Mouse (Mus musculus): ENCODE measurements around the gene Erp44. TPM values are rescaled to one million over a fixed set of nuclear protein-coding genes. Genes with fewer than 3 reads are reported as not detected.

Erp44 gene
- polyA plus RNA-seq (2015; fragmentation: Nextera tagmentation; extraction: Ambion mirVana): 93.1 and 101 TPM in 2 replicates

- Histone ChIP-seq H3K27ac (peak within 1 kb of the TSS; percentile 77), H3K9me3 (replicated peaks) (no peaks in the 10 kb centered on the region), H3K36me3 (peaks cover 8% of the 10 kb centered on the region; the same call in 1 of the 2 replicates), H3K4me2 (peak within 1 kb of the TSS; percentile 76), H3K27me3 (no peaks in the 10 kb centered on the region), H3K4me3 (replicated peaks) (peak within 1 kb of the TSS; percentile 97), H3K9ac (peak within 1 kb of the TSS; percentile 94), H3K4me1 (peaks cover 12% of the 10 kb centered on the region)
- peak; percentile 100 for ATAC-seq (replicated peaks; ENCODE audit: low FRiP score)
- WGBS: under 1% methylated on average over 41 of the region's 41 CpGs
Observed at GRCm38 (mm10) chr4:48279498-48280134, at the start of gene Erp44, which contains the start of gene Invs. Erp44 (minus strand) TSS chr4:48279558. Invs (plus strand) TSS chr4:48279760.

DNA sequence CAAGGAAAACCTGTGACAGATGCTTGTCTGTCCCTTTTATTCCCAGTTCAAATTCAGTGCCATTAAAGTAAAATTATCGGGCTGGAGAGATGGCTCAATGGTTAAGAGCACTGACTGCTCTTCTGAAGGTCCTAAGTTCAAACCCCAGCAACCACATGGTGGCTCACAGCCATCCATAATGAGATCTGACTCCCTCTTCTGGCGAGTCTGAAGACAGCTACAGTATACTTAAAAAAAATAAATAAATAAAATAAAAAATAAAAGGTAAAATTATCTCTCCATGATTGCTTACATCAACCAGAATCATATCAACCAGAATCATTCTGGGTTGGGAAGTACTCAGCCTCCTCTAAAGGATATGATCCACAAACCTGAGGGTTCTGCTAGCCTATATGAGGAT lies 48.7 kb upstream of the Erp44 start:
- Histone ChIP-seq H3K9ac (no peak overlapping the region), H3K27me3 (no peaks in the 10 kb centered on the region), H3K4me1 (no peaks in the 10 kb centered on the region), H3K4me2 (no peak overlapping the region), H3K36me3 (no peaks in the 10 kb centered on the region), H3K9me3 (replicated peaks) (no peaks in the 10 kb centered on the region), H3K27ac (no peak overlapping the region), H3K4me3 (replicated peaks) (no peak overlapping the region)
- WGBS: 68% methylated on average over 2 of the region's 2 CpGs
- ATAC-seq (replicated peaks; ENCODE audit: low FRiP score): no peak

DNA sequence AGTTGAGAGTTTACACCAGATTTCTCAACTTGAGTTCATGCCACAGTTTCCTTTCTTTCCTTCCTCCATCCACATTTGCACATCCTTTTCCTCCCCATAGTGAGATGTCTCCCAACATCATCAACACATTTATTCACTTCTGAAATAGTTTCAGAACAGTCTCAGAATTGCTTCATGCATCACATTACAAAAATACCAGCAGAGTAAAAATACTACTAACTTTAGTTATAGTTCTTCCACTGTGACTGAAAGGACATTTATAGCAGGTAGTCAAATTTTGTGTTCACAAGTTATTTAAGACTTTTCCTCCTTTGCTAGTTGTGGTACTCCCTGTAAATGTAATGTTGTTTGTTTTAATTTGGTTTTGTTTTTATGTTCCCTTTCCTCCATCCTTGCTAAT lies 47.8 kb upstream of the Erp44 start:
- H3K27me3 ChIP-seq: no peaks in the 10 kb centered on the region
- no peak overlapping the region for H3K27ac ChIP-seq
- no peak overlapping the region for H3K9ac ChIP-seq
- H3K36me3 ChIP-seq: no peaks in the 10 kb centered on the region
- ATAC-seq (replicated peaks; ENCODE audit: low FRiP score): no peak
- H3K9me3 ChIP-seq (replicated peaks): no peaks in the 10 kb centered on the region
- H3K4me3 ChIP-seq (replicated peaks): no peak overlapping the region
- no peaks in the 10 kb centered on the region for H3K4me1 ChIP-seq
- H3K4me2 ChIP-seq: no peak overlapping the region

GRCm38 (mm10) chr4:48322095-48322494 lies 42.7 kb upstream of the Erp44 start:
- no peak for ATAC-seq (replicated peaks; ENCODE audit: low FRiP score)
- H3K36me3 ChIP-seq: no peaks in the 10 kb centered on the region
- no peaks in the 10 kb centered on the region for H3K27me3 ChIP-seq
- H3K9me3 ChIP-seq (replicated peaks): no peaks in the 10 kb centered on the region
- no peak overlapping the region for H3K27ac ChIP-seq
- no peak overlapping the region for H3K4me2 ChIP-seq
- no peak overlapping the region for H3K4me3 ChIP-seq (replicated peaks)
- 68% methylated on average over 1 of the region's 1 CpGs for WGBS
- no peak overlapping the region for H3K9ac ChIP-seq
- H3K4me1 ChIP-seq: no peaks in the 10 kb centered on the region

- H3K9ac ChIP-seq: no peak overlapping the region
Observed at GRCm38 (mm10) chr4:48321276-48321675, 41.9 kb upstream of the Erp44 start.

GRCm38 (mm10) chr4:48316036-48316435 lies 36.7 kb upstream of the Erp44 start:
- ATAC-seq (replicated peaks; ENCODE audit: low FRiP score): no peak
- H3K4me1 ChIP-seq: no peaks in the 10 kb centered on the region

More at GRCm38 (mm10) chr4:48321276-48321675, 41.9 kb upstream of the Erp44 start:
- Histone ChIP-seq H3K27me3 (no peaks in the 10 kb centered on the region), H3K4me3 (replicated peaks) (no peak overlapping the region), H3K27ac (no peak overlapping the region), H3K36me3 (no peaks in the 10 kb centered on the region), H3K4me2 (no peak overlapping the region), H3K9me3 (replicated peaks) (no peaks in the 10 kb centered on the region), H3K4me1 (no peaks in the 10 kb centered on the region)
- WGBS: 71% methylated on average over 1 of the region's 1 CpGs
- no peak for ATAC-seq (replicated peaks; ENCODE audit: low FRiP score)

DNA sequence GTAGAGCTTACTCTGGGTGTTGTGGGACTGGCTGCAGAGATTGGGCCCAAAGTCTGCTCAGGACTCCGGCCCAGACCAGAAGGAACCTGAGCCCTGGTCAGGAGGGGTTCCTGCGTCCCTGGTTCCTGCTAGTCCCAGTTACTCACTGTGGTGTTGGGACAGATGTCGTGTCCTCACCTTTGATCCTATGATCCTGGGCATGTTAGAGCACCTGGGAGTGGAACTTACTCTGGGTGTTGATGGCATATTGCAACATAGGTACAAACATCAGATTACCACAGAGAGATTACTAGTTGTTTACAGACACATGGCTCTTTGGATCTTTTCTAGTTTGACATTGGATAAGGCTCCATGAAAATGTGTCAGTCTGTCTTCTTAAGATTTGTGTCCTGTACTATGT lies 35.5 kb upstream of the Erp44 start:
- 89% methylated on average over 3 of the region's 3 CpGs for WGBS
- Histone ChIP-seq H3K36me3 (peaks cover 4% of the 10 kb centered on the region; the same call in 1 of the 2 replicates), H3K27me3 (no peaks in the 10 kb centered on the region), H3K4me2 (no peak overlapping the region), H3K27ac (no peak overlapping the region), H3K4me3 (replicated peaks) (no peak overlapping the region), H3K4me1 (no peaks in the 10 kb centered on the region), H3K9me3 (replicated peaks) (no peaks in the 10 kb centered on the region), H3K9ac (no peak overlapping the region)
- ATAC-seq (replicated peaks; ENCODE audit: low FRiP score): no peak

More at GRCm38 (mm10) chr4:48316036-48316435, 36.7 kb upstream of the Erp44 start:
- H3K4me3 ChIP-seq (replicated peaks): no peak overlapping the region
- H3K27me3 ChIP-seq: no peaks in the 10 kb centered on the region
- no peaks in the 10 kb centered on the region for H3K9me3 ChIP-seq (replicated peaks)
- WGBS: 91% methylated on average over 3 of the region's 3 CpGs
- H3K9ac ChIP-seq: no peak overlapping the region
- no peak overlapping the region for H3K4me2 ChIP-seq
- H3K27ac ChIP-seq: no peak overlapping the region
- no peaks in the 10 kb centered on the region for H3K36me3 ChIP-seq

DNA sequence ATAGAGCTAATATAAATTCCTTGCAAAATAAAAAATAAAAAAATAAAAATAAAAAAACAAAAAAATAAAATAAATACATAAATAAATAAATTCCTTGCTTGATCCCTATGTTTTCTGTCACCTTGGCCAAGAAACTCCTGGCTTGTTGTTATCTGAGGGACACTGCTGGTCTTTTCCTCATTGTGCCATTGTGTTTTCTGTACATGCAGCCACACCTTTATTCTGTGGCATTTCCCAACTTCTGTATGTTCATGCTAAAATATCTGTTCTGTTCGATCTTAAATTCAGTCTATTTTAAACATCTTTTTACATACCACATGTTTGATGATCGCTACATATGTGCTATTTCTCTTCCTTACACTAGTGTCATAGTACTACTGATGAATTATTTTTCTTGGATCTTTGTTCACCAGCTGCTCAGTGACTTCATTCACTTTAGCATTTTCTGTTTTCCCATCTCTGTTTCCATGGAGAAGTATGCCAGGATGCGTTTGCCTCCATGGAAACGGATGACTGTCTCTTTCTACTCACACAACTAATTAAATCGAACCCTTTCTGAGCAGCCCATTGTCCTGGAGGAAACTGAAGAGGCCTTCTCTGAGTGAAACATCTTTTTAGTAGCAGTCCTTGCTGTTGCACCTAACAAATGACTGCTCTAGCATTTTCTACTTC lies 7.9 kb upstream of the Erp44 start:
- ATAC-seq (replicated peaks; ENCODE audit: low FRiP score): no peak
- Histone ChIP-seq H3K9ac (no peak overlapping the region), H3K36me3 (peaks cover 27% of the 10 kb centered on the region), H3K4me3 (replicated peaks) (no peak overlapping the region), H3K27ac (no peak overlapping the region), H3K27me3 (no peaks in the 10 kb centered on the region), H3K4me2 (no peak overlapping the region), H3K9me3 (replicated peaks) (no peaks in the 10 kb centered on the region), H3K4me1 (no peaks in the 10 kb centered on the region)
- WGBS: 86% methylated on average over 5 of the region's 5 CpGs

DNA sequence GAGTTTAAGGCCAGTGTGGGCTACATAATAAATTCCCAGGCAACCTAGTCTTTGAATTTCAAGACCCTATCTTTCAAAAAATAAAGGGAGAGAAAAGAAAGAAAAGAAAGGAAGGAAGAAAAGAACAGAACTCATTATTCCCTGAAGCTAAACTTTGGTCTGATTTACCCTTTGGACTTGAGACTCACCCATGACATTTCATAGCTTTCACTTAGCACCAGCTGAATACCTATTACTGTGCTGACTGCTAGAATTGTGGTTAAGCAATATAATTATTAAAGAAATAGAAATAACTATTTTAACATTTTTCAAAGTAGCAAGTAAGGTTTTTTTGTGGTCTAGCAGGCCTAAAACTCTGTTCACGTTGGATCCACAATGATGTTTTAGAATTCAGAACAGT lies 1.8 kb upstream of the Erp44 start:
- ATAC-seq (replicated peaks; ENCODE audit: low FRiP score): no peak
- Histone ChIP-seq H3K36me3 (peaks cover 12% of the 10 kb centered on the region; the same call in 1 of the 2 replicates), H3K4me2 (no peak overlapping the region), H3K27ac (no peak overlapping the region), H3K9ac (no peak overlapping the region), H3K9me3 (replicated peaks) (no peaks in the 10 kb centered on the region), H3K4me3 (replicated peaks) (no peak overlapping the region), H3K27me3 (no peaks in the 10 kb centered on the region), H3K4me1 (peaks cover 12% of the 10 kb centered on the region)
- 96% methylated on average over 1 of the region's 1 CpGs for WGBS

DNA sequence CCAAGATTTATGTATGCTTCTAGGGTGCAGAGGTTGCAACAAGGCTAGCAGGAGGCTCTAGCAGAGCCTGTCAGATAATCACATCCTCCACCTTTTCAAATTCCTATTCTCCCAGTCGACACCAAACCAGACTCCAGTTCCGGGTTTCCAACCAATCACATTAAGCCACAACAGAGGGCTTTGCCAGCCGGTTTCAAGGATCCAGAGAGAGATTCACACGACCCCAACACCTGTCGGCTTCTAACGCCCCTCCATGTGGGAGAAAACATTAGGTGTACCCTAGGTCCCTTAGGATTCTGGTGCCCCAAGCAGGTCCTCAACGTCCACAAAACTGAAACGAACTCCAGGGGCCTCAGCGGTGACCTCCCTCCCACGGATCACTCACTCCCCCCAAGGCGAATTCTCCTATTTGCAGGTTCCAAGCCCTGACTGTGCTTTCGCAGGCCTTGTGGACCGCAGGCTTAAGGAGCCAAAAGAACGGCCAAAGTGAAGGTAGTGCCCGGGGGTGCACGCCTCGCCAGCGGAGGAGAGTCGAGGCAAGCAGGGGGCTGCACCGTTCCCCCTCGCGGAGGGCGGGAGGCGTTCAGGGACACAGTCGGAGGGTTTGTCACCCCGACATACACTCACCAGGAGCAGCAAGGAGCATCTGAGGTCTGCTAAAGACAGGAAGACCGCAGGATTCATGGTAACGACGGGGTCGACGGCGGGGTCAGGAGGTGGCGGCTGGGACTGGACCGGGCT lies 431 bp downstream of the Erp44 start:
- H3K4me1 ChIP-seq: peaks cover 12% of the 10 kb centered on the region
- peak overlapping the region; percentile 76 for H3K4me2 ChIP-seq
- H3K36me3 ChIP-seq: peaks cover 4% of the 10 kb centered on the region; the same call in 1 of the 2 replicates
- WGBS: under 1% methylated on average over 34 of the region's 34 CpGs
- H3K4me3 ChIP-seq (replicated peaks): peak overlapping the region; percentile 97
- H3K9me3 ChIP-seq (replicated peaks): no peaks in the 10 kb centered on the region
- H3K27me3 ChIP-seq: no peaks in the 10 kb centered on the region
- 0 out of 2 replicates have a peak, but pooled peaks have one; percentile 0 for ATAC-seq (replicated peaks; ENCODE audit: low FRiP score)
- H3K27ac ChIP-seq: peak overlapping the region; percentile 77
- peak overlapping the region; percentile 94 for H3K9ac ChIP-seq

DNA sequence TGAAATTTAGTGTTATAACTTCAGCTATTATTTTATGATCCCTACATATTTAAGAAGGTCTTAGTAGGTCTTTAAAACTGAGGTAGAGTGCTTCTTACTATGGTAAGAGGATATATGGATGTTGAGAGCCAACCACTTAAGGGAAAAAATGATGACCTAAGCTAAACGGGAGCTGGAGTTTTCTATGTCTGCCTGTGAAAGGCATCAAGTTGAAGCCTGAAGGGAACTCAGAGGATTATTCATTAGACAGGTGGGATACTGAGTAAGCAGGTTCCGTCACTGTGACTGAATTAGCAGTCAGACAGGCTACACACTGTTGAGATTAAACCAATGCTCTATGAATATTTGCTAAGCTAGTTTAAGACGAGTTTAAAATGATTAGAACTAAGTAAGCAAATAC lies 2.3 kb downstream of the Erp44 start:
- Histone ChIP-seq H3K9ac (no peak overlapping the region), H3K4me2 (no peak overlapping the region), H3K4me1 (peaks cover 12% of the 10 kb centered on the region), H3K4me3 (replicated peaks) (no peak overlapping the region), H3K36me3 (no peaks in the 10 kb centered on the region), H3K27me3 (no peaks in the 10 kb centered on the region), H3K27ac (no peak overlapping the region), H3K9me3 (replicated peaks) (no peaks in the 10 kb centered on the region)
- no peak for ATAC-seq (replicated peaks; ENCODE audit: low FRiP score)
- WGBS: 71% methylated on average over 3 of the region's 3 CpGs

DNA sequence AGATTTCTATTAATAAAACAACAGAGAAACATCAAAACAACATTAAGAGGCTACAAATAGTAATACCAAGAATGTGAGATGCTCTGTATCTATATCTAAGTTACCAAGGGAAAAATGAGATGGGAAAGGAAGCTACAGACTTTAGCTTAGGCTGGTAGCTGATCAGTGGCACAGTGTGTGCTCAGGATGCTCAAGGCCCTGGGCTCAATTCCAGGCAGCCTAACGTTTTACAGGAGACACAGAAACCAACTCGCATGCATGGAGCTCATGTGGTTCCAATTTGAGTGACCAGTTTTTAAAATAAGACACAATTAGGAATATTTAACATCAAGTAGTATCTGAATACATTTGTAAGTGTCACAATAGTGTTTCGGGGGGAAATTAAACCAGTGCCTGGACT lies 3.6 kb downstream of the Erp44 start:
- Histone ChIP-seq H3K27me3 (no peaks in the 10 kb centered on the region), H3K4me3 (replicated peaks) (no peak overlapping the region), H3K36me3 (no peaks in the 10 kb centered on the region), H3K9ac (no peak overlapping the region), H3K4me1 (peaks cover 12% of the 10 kb centered on the region), H3K27ac (no peak overlapping the region), H3K9me3 (replicated peaks) (no peaks in the 10 kb centered on the region), H3K4me2 (no peak overlapping the region)
- ATAC-seq (replicated peaks; ENCODE audit: low FRiP score): no peak
- WGBS: 87% methylated on average over 3 of the region's 3 CpGs

Measured in kidney, embryonic 15.5 days (tissue).